Mouse (Mus musculus) liver, postnatal 0 days (tissue): ENCODE measurements at regions not wholly inside any gene's neighbourhood (a gene's known extent, or its start where the extent isn't known, plus 50 kb on each side); places are given as distances from the start of the nearest gene placed in this dataset.

Experiments
- ATAC-seq: fragments of 200-750 bp; cut with Nextera tagmentation; 2 replicates; pipeline ENCODE4 v1.8.0; 2017; ENCODE audit warnings: mild to moderate bottlenecking, moderate library complexity
- DNase-seq: peaks from one replicate; pipeline ENCODE4 v3.0.0-alpha.2; 2016
- H3K27ac ChIP-seq: fragments of 300-500 bp; sonication (generic); 2 replicates; pipeline ENCODE4 v1.5.1; 2014; ENCODE audit warnings: antibody characterized with exemption, moderate library complexity, mild to moderate bottlenecking, low read depth
- H3K27me3 ChIP-seq: fragments of 300-500 bp; sonication (generic); 2 replicates; pipeline ENCODE4 v1.6.1; 2014; ENCODE audit warnings: low read length, control low read depth, mixed read lengths; ENCODE audit not compliant: insufficient read depth
- H3K36me3 ChIP-seq: fragments of 300-500 bp; sonication (generic); replicated peaks from 2 replicates; pipeline ENCODE4 v1.6.1; 2014; ENCODE audit warnings: mild to moderate bottlenecking, control low read depth, low read length, moderate library complexity, mixed read lengths; ENCODE audit not compliant: insufficient read depth
- H3K4me1 ChIP-seq: fragments of 300-500 bp; sonication (generic); 2 replicates; pipeline ENCODE4 v1.6.1; 2014; ENCODE audit warnings: antibody characterized with exemption, mild to moderate bottlenecking, control low read depth; ENCODE audit not compliant: insufficient read depth
- H3K4me2 ChIP-seq: fragments of 300-500 bp; sonication (generic); 2 replicates; pipeline ENCODE4 v1.6.1; 2014; ENCODE audit warnings: low read depth, mild to moderate bottlenecking, low read length, moderate library complexity, mixed read lengths
- H3K4me3 ChIP-seq: fragments of 300-500 bp; sonication (generic); 2 replicates; pipeline ENCODE4 v1.5.1; 2014; ENCODE audit warnings: low read depth, low read length
- H3K9ac ChIP-seq: fragments of 300-500 bp; sonication (generic); replicated peaks from 2 replicates; pipeline ENCODE4 v1.6.1; 2014; ENCODE audit warnings: mild to moderate bottlenecking, moderate library complexity
- H3K9me3 ChIP-seq: fragments of 300-500 bp; sonication (generic); 2 replicates; pipeline ENCODE4 v1.6.1; 2016; ENCODE audit warnings: mild to moderate bottlenecking, control low read depth, low read length, mixed read lengths
- CTCF ChIP-seq: sonication (generic); IDR thresholded peaks from 2 replicates; pipeline ENCODE4 v1.5.1; 2016; ENCODE audit warnings: antibody characterized with exemption, low read depth
- EP300 ChIP-seq: IDR thresholded peaks from 2 replicates; pipeline ENCODE4 v1.6.1; 2016; ENCODE audit warnings: antibody characterized with exemption, low read depth, mild to moderate bottlenecking
- WGBS: fragments of 180-500 bp; shearing (Covaris S2); extraction: QIAGEN DNeasy Blood & Tissue Kit; methylation state at CpG from one replicate; pipeline ENCODE4 v1.1.7; 2014; ENCODE audit not compliant: insufficient replicate concordance; 5-methylcytosine and 5-hydroxymethylcytosine counted together

DNA sequence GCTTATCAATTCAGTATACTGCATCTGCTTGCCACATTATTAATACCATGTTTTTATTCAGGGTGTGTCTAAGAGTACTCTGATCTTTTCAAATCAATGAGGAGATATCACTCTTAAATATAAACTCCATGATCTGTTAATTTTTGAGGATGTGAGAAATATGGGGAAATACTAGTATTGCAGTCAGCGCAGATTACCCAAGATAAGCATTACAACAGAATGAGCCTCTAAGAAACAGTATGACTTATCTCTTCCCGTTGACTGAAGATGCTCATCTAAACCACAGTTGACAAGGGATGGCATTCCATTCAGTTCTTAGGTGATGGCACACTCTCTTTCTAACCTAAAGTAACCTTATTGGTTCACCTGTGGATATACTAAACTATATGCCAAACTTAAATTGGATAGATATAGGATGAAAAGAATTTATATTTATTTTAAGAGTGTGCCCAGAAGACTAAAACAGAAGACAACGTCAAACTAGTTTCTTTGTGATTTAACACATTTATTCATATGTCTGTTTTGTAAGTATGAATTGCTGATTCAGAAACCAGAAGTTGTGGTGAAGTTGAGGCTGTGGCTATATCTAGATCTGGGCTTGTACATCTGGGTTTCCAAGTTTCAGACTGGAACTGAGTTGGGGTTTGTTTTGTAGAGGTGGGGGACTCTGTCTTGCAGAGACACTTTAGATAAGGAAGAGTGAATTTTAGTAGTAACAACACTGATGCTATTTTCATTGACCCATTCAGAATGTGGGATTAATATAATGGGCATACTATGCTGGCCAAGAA, 107.8 kb upstream of the Itga1 start:
- Histone ChIP-seq H3K4me3 (no peak overlapping the region), H3K9ac (no peak overlapping the region), H3K9me3 (no peaks in the 10 kb centered on the region), H3K4me1 (no peaks in the 10 kb centered on the region), H3K4me2 (no peak overlapping the region), H3K36me3 (no peaks in the 10 kb centered on the region), H3K27ac (no peak overlapping the region), H3K27me3 (no peaks in the 10 kb centered on the region)
- DNase-seq (no peak), ATAC-seq (peak; percentile 23; the same call in 1 of the 2 replicates)
- WGBS = 71% methylated on average over 3 of the region's 3 CpGs
- no peak for TF ChIP-seq EP300

DNA sequence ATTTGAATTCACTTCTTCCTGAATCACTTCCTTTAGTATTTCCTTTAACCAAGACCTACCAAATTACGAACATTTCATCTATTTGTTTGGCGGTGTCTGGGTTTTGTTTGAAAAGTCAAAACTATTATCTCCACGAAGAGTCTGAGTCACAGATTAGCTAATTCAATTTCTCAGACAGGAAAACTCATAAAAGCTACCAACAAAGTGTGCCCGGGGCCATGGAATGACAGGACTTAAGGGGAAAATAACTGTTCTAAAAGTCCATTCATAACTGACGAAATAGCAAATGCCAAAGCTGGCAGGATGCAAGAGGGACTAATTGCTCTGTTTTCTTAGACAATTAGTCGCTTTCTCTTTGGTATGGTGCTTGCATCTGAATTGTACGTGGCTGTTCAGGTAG, 105.0 kb upstream of the Itga1 start:
- Histone ChIP-seq H3K4me3 (no peak overlapping the region), H3K4me1 (no peaks in the 10 kb centered on the region), H3K36me3 (no peaks in the 10 kb centered on the region), H3K27me3 (no peaks in the 10 kb centered on the region), H3K4me2 (no peak overlapping the region), H3K9ac (no peak overlapping the region), H3K27ac (no peak overlapping the region), H3K9me3 (no peaks in the 10 kb centered on the region)
- ATAC-seq (no peak), DNase-seq (no peak)
- TF ChIP-seq CTCF (no peak), EP300 (no peak)
- WGBS = 67% methylated on average over 7 of the region's 7 CpGs

DNA sequence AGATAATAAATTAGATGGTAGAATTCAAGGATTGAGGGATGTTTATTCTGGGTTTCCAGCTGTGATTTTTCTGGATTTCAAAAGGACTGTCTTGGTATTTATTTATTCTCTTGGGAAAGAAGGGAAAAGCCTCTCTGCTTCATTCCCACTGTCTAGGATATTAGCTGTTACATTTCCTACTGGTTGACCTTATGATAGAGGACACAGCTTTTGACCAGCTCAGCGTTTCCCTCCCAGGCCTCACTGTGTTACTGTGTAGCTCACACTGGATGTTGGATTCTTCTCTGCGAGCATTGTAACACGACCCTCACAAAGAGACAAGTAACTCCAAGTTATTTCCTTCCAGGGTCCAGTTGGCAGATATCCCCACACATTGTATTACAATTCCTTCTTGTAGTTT, 97.4 kb upstream of the Itga1 start:
- no peaks in the 10 kb centered on the region for H3K27me3 ChIP-seq
- H3K36me3 ChIP-seq = no peaks in the 10 kb centered on the region
- ATAC-seq = no peak
- no peak overlapping the region for H3K27ac ChIP-seq
- TF ChIP-seq EP300 = no peak
- no peak for TF ChIP-seq CTCF
- no peak overlapping the region for H3K4me3 ChIP-seq
- no peaks in the 10 kb centered on the region for H3K4me1 ChIP-seq
- WGBS = 46% methylated on average over 3 of the region's 3 CpGs
- no peaks in the 10 kb centered on the region for H3K9me3 ChIP-seq
- no peak overlapping the region for H3K4me2 ChIP-seq
- H3K9ac ChIP-seq = no peak overlapping the region
- DNase-seq = no peak

DNA sequence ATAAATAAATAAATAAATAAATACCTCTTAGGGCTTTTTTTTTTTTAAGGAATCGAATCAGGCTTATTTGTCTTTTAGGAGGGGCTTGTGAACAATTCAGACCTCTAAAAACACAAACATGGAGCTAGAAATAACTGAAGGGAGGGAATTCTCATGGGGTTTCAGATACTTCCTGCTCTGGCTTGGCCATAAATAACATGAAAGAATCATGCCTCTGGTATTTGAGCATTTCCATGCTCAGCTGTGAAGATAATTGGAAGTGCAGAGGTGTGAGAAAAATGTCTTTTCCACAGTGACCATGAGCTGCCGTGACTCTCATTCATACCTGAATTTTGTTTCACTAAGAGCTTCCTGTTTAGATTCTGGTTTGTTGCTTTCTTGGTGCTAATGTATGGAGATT, 86.3 kb upstream of the Itga1 start:
- 55% methylated on average over 2 of the region's 2 CpGs for WGBS
- Histone ChIP-seq H3K27ac (no peak overlapping the region), H3K4me2 (no peak overlapping the region), H3K36me3 (no peaks in the 10 kb centered on the region), H3K9ac (no peak overlapping the region), H3K4me1 (no peaks in the 10 kb centered on the region), H3K27me3 (no peaks in the 10 kb centered on the region), H3K9me3 (no peaks in the 10 kb centered on the region), H3K4me3 (no peak overlapping the region)
- no peak for DNase-seq
- TF ChIP-seq CTCF = no peak
- no peak for TF ChIP-seq EP300
- no peak for ATAC-seq

DNA sequence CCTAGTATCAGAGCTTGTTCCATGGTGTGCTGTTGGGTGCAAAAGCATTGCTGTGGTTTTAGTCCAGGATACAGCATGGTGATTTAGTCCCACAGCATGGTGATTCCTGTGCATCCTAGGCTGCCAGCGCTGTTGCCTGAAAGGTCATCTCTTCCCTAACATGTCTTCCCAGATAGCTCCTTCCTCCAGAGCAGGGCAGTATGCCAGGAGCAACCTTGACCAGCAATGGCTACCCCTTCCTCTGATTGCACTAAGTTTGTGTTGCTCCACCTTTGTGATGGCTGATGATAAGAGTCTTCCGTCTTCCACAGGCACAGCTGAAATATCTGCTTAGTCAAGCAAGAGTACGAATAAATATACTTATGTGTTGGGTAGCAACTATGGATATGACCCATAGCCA, 85.6 kb upstream of the Itga1 start:
- Histone ChIP-seq H3K27me3 (no peaks in the 10 kb centered on the region), H3K9me3 (no peaks in the 10 kb centered on the region), H3K4me3 (no peak overlapping the region), H3K4me1 (no peaks in the 10 kb centered on the region), H3K9ac (no peak overlapping the region), H3K27ac (no peak overlapping the region), H3K36me3 (no peaks in the 10 kb centered on the region), H3K4me2 (no peak overlapping the region)
- 71% methylated on average over 3 of the region's 3 CpGs for WGBS
- no peak for TF ChIP-seq EP300
- no peak for TF ChIP-seq CTCF
- DNase-seq (no peak), ATAC-seq (no peak)

DNA sequence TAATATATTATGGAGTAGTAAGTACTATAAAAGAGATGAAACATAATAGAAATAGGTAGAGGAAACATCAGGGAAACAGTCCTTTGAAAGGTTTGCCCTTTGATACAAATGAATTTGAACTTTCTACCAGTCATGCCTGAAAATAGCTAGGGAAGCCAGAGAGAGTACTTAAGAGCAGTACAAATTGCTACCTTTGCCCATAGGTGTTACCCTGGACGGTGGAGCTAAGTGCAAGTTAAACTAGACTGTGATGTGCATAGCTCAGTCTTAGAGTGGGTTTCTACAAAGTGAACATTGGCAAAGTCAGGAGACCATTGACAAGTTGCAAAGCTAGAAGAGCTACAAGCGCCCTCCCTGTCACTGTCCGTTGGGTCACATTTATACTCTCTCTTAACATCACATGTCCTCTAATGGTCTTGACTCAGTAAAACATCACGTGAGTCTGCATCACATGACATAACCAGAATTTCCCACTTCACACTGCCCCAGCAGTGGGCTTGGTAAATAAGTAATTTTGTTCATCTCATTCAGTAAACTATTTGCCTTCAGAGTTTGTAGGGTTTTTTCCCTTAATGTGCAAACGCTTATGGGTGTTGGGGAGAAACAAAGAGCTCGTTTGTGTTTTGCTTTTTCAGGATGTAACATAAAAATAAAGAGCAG, 80.6 kb upstream of the Itga1 start:
- ATAC-seq (no peak), DNase-seq (no peak)
- no peak overlapping the region for H3K27ac ChIP-seq
- no peaks in the 10 kb centered on the region for H3K36me3 ChIP-seq
- no peak overlapping the region for H3K4me2 ChIP-seq
- H3K4me3 ChIP-seq = no peak overlapping the region
- H3K9me3 ChIP-seq = no peaks in the 10 kb centered on the region
- no peaks in the 10 kb centered on the region for H3K4me1 ChIP-seq
- 69% methylated on average over 6 of the region's 6 CpGs for WGBS
- no peaks in the 10 kb centered on the region for H3K27me3 ChIP-seq
- H3K9ac ChIP-seq = no peak overlapping the region
- no peak for TF ChIP-seq CTCF
- TF ChIP-seq EP300 = no peak
